Mouse (Mus musculus) embryonic facial prominence, embryonic 15.5 days (tissue): Measurements from ENCODE around the gene Jtb. TPM values are rescaled to one million over a fixed set of nuclear protein-coding genes. Genes with fewer than 3 reads are reported as not detected.
"Not testable (repeated sequence)": the region's sequence is repeated elsewhere in the genome, so short reads cannot be mapped to it uniquely, and the experiment has no call there.

Experiments
- ATAC-seq: fragments of 200-750 bp; cut with Nextera tagmentation; 2 replicates; pipeline ENCODE4 v1.8.0; 2017; ENCODE audit warnings: low read depth, moderate TSS enrichment; ENCODE audit not compliant: insufficient number of reproducible peaks, low FRiP score, low TSS enrichment
- H3K27ac ChIP-seq: fragments of 300-500 bp; sonication (generic); replicated peaks from 2 replicates; pipeline ENCODE4 v1.5.1; 2015; ENCODE audit warnings: mild to moderate bottlenecking, inconsistent platforms
- H3K27me3 ChIP-seq: fragments of 300-500 bp; sonication (generic); 2 replicates; pipeline ENCODE4 v1.6.1; 2015; ENCODE audit warnings: inconsistent platforms
- H3K36me3 ChIP-seq: fragments of 300-500 bp; sonication (generic); 2 replicates; pipeline ENCODE4 v1.6.1; 2015; ENCODE audit warnings: mild to moderate bottlenecking, inconsistent platforms
- H3K4me1 ChIP-seq: fragments of 300-500 bp; sonication (generic); 2 replicates; pipeline ENCODE4 v1.6.1; 2015; ENCODE audit warnings: inconsistent platforms
- H3K4me2 ChIP-seq: fragments of 300-500 bp; sonication (generic); replicated peaks from 2 replicates; pipeline ENCODE4 v1.6.1; 2015; ENCODE audit warnings: mild to moderate bottlenecking, inconsistent platforms
- H3K4me3 ChIP-seq: fragments of 300-500 bp; sonication (generic); replicated peaks from 2 replicates; pipeline ENCODE4 v1.5.1; 2015; ENCODE audit warnings: mild to moderate bottlenecking, inconsistent platforms
- H3K9ac ChIP-seq: fragments of 300-500 bp; sonication (generic); 2 replicates; pipeline ENCODE4 v1.6.1; 2015; ENCODE audit warnings: inconsistent platforms
- H3K9me3 ChIP-seq: fragments of 300-500 bp; sonication (generic); replicated peaks from 2 replicates; pipeline ENCODE4 v1.6.1; 2016; ENCODE audit warnings: inconsistent platforms
- WGBS: fragments of 180-500 bp; shearing (Covaris S2); methylation state at CpG from one replicate; pipeline ENCODE4 v1.1.7; 2015; 5-methylcytosine and 5-hydroxymethylcytosine counted together
- polyA plus RNA-seq: library from polyadenylated mRNA; unstranded; fragments of >200 nt; fragmentation: Nextera tagmentation; extraction: Ambion mirVana; gene quantifications from 2 replicates; pipeline ENCODE4 v1.2.1, GENCODE M21; 2015

Gene Jtb
- polyA plus RNA-seq, 1 experiment from 2014 or later = 111 TPM

DNA sequence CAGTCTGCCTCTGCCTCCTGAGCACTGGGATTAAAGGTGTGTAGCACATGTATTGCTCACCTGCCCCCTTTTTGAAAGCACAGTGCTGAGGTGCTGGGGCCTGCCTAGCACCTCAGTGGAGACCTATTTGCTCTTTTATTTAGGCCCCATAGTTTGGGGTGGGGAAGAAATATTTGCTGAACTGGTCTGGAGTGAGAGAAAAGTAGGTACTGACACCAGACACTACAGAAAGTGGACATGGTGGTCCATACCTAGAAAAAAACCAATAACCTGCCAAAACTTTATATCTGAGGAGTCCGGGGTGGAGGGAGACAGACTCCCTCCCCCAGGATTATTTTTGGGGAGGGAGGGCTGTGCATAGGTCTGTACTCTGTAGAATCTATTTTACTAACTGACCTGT is 21.8 kb downstream of the Jtb start:
- not testable (repeated sequence) for H3K27ac ChIP-seq, H3K4me2 ChIP-seq, H3K27me3 ChIP-seq, H3K4me3 ChIP-seq, H3K9me3 ChIP-seq, ATAC-seq, H3K9ac ChIP-seq
- WGBS = 67% methylated on average over 1 of the region's 1 CpGs
- Histone ChIP-seq H3K36me3 (peaks cover 31% of the 10 kb centered on the region), H3K4me1 (peaks cover 23% of the 10 kb centered on the region)

DNA sequence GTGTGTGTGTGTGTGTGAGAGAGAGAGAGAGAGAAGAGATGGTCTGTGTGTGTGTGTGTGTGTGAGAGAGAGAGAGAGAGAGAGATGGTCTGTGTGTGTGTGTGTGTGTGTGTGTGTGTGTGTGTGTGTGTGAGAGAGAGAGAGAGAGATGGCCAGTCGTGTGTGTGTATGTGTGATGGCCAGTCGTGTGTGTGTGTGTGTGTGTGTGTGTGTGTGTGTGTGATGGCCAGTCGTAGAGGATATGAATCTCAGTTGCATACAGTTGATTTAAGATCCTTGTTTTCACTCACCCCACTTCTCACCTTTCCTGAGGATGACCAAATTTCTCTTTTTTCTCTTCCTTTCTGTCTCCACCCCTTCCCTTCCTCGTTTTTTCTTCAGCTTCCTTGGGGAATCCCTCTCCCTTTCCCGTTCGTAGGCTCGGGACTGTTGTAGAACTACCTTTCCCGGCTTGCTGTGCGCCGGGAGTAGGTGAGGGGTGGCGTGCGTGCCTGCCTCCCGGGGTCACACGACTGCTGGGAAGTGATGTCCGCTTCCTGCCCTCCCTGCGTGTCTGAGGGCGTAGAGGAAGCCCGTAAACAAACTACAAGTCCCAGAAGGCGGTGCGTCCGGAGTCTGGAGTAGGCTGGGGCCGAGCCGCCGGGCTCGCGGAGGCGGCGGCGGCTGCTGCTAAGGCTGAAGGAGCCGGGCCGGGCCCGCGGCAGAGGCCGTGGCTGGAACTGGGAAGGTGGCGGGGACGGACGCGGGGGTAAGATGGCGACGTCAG is 22.4 kb downstream of the Jtb start, which contains the start of gene Crtc2:
Gene Crtc2 (plus strand): TSS at position 511 of the 766 bp plus-strand sequence.
- peak within 1 kb of the TSS; percentile 95 for H3K4me3 ChIP-seq
- no peaks in the 10 kb centered on the region for H3K27me3 ChIP-seq
- H3K36me3 ChIP-seq = peaks cover 38% of the 10 kb centered on the region
- H3K9me3 ChIP-seq = no peaks in the 10 kb centered on the region
- under 1% methylated on average over 40 of the region's 40 CpGs for WGBS
- peak within 1 kb of the TSS; percentile 85 for H3K27ac ChIP-seq
- peak within 1 kb of the TSS; percentile 76 for H3K4me2 ChIP-seq
- ATAC-seq = peak; percentile 97
- peak within 1 kb of the TSS; percentile 82 for H3K9ac ChIP-seq
- peaks cover 23% of the 10 kb centered on the region for H3K4me1 ChIP-seq

DNA sequence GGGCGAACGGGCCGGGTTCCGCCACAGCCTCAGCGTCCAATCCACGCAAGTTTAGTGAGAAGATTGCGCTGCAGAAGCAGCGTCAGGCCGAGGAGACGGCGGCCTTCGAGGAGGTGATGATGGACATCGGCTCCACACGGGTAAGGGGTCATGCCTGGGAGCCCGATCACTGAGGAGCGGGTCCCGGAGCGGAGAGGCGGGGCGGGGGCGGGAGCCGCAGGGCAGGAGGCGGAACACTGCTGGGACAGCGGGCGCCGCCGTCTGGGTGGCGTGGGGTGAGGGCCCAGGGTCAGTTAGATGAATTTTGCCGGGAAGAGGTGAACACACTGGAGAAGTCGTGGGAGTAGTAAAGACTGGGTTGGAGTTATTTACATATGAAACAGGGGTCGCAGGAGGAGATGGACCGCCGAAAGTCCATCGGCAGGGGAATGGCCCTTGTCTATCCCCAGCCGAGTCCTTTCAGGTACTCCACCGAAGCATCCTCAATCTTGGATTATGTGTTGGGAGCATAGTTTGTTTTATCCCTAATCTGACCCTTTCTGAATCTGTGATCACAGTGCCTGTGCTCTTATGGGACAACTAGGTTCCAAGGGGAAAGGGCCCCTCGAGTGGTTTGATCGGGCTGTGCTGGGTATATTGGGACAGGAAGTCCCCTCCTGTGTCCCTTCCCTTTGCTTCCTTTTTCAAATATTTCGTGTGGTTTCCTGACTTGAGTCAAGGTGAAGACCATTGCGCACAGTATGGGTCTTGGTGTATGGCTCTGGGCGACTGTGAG is 23.2 kb downstream of the Jtb start:
- Histone ChIP-seq H3K27me3 (no peaks in the 10 kb centered on the region), H3K9ac (peak overlapping the region; percentile 82), H3K27ac (peak overlapping the region; percentile 85), H3K36me3 (peaks cover 45% of the 10 kb centered on the region), H3K4me3 (peak overlapping the region; percentile 95), H3K9me3 (no peaks in the 10 kb centered on the region), H3K4me2 (peak overlapping the region; percentile 76), H3K4me1 (peaks cover 19% of the 10 kb centered on the region)
- peak; percentile 63 for ATAC-seq
- WGBS = under 1% methylated on average over 41 of the region's 41 CpGs

DNA sequence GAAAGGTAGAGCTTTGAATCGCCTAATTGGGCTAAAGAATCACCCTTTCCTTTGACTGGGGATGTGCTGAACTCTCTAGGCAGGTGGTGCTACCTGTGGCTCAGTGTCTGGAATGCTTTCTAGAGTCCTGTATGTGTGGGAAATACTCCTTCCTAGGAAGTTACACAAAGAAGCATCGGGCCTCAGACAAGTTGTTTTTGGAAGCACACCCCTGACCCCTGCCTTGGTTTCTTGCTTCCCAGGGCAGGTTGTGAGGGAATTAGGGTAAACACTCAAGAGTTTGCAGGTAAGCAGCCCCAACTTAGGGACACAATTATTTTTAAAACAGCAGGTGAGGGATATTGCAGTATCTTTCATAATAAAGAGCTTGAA is 23.8 kb downstream of the Jtb start:
- Histone ChIP-seq H3K4me3 (peak overlapping the region; percentile 95), H3K36me3 (peaks cover 47% of the 10 kb centered on the region), H3K27me3 (no peaks in the 10 kb centered on the region), H3K9ac (peak overlapping the region; percentile 82), H3K4me1 (peaks cover 19% of the 10 kb centered on the region), H3K4me2 (peak overlapping the region; percentile 76), H3K27ac (no peak overlapping the region; the same call in 1 of the 2 replicates), H3K9me3 (no peaks in the 10 kb centered on the region)
- WGBS = 13% methylated on average over 2 of the region's 2 CpGs
- ATAC-seq = no peak

DNA sequence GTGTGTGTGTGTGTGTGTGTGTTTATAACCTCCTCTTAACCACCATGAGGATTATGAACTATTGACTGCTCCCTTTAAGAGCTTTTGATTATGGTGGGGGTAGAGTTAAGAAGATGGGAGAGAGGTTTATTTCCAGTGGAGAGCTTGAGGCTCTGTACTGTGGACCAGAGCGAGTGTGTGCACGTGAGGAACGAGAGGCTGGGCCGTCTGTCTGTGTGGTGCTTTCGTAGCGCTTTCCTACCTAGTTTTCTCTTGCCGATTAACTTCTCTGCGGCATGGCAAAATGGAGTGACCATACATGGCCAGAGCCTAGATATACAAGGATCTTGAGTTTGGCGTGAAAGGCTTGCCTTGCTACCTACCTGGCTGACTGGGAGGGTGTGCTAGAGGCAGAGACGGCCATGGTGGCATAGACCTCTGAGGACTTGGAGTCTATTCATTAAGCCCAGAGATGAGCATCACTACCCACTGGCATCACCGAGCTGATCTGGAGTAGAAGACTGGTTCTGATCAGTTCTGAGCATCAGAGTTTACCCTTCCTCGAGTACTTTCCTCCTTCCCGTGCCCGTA is 24.5 kb downstream of the Jtb start:
- H3K4me1 ChIP-seq = peaks cover 15% of the 10 kb centered on the region
- no peaks in the 10 kb centered on the region for H3K9me3 ChIP-seq
- no peak overlapping the region for H3K9ac ChIP-seq
- H3K27ac ChIP-seq = no peak overlapping the region
- WGBS = 91% methylated on average over 14 of the region's 14 CpGs
- H3K4me2 ChIP-seq = no peak overlapping the region
- H3K36me3 ChIP-seq = peaks cover 49% of the 10 kb centered on the region
- no peaks in the 10 kb centered on the region for H3K27me3 ChIP-seq
- no peak overlapping the region; the same call in 1 of the 2 replicates for H3K4me3 ChIP-seq
- ATAC-seq = no peak

DNA sequence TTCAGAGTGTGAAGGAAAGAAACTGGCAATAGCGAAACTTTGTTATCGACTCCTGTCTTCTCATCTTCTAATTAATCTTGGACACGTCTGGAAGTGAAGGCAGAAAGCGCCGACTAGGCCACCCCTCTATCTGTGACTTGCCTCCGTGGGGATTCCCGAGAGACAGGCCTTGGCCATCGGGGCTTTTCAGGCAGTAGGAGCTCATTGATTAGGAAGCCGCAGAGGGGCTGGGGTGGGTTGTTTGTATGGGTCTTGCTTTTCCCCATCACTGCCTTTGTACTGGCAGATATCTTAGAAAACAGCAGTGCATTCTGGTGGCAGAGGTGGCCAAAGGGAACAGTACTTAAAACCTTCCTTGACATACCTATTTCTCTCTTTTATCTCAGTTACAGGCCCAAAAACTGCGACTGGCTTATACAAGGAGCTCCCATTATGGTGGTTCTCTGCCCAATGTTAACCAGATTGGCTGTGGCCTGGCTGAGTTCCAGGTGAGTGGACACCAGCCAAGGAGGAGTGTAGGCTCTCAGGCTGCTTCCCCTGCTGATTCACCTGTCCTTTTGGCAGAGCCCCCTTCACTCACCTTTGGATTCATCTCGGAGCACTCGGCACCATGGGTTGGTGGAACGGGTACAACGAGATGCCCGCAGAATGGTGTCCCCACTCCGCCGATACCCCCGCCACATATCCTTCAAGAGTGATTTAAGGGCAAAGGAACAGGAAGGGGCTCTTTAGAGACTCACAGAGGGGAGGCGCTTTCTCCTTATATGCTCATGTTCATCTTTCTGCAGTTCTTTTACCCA is 25.5 kb downstream of the Jtb start:
- H3K27ac ChIP-seq = no peak overlapping the region
- no peak overlapping the region for H3K4me2 ChIP-seq
- peaks cover 50% of the 10 kb centered on the region for H3K36me3 ChIP-seq
- peaks cover 12% of the 10 kb centered on the region for H3K4me1 ChIP-seq
- no peak for ATAC-seq
- no peaks in the 10 kb centered on the region for H3K9me3 ChIP-seq
- WGBS = 94% methylated on average over 19 of the region's 19 CpGs
- H3K27me3 ChIP-seq = no peaks in the 10 kb centered on the region
- H3K9ac ChIP-seq = no peak overlapping the region
- H3K4me3 ChIP-seq = no peak overlapping the region

DNA sequence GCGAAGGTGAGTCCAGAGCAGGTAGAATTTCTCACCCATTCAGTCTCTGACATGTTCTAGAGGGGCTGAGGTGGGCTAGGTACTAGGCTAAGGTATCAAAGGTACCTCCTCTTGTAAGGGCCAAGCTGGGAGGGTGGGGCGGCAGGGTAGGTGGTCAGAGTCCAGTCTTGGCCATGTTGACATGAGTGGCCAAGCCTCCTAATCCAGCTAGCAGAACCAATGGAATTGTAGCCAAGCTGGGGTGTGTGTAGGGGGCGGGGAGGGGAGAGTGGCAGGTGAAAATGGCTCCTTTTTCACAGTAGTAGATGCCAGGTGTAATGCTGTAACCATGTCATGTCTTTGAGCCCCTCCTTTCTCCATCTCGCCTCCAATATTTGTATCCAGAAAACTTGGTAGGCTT is 27.1 kb downstream of the Jtb start:
- 90% methylated on average over 4 of the region's 4 CpGs for WGBS
- Histone ChIP-seq H3K9me3 (no peaks in the 10 kb centered on the region), H3K4me2 (no peak overlapping the region), H3K4me3 (no peak overlapping the region), H3K27ac (no peak overlapping the region), H3K27me3 (no peaks in the 10 kb centered on the region), H3K9ac (no peak overlapping the region), H3K36me3 (peaks cover 66% of the 10 kb centered on the region), H3K4me1 (peaks cover 12% of the 10 kb centered on the region)
- ATAC-seq = no peak

DNA sequence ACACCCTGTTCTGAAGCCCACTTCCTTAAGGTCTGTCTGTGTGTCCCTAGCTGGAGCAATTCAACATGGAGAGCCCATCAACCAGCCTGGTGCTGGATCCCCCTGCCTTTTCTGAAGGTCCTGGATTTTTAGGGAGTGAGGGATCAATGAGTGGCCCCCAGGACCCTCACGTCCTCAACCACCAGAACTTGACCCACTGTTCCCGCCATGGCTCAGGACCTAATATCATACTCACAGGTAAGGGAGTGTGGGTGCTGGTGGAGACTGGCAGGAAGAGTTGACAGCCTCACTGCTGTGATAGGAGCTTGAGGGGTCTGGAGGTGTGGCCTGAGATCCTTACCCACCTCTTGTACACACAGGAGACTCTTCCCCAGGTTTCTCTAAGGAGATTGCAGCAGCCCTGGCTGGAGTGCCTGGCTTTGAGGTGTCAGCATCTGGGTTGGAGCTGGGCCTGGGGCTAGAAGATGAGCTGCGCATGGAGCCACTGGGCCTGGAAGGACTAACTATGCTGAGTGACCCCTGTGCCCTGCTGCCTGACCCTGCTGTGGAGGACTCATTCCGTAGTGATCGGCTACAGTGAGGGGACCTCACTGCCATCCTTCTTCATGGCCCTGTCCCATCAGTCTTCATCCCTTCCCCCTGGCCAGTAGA is 31.8 kb downstream of the Jtb start:
- H3K4me3 ChIP-seq = no peak overlapping the region
- no peak for ATAC-seq
- H3K27ac ChIP-seq = no peak overlapping the region
- H3K27me3 ChIP-seq = no peaks in the 10 kb centered on the region
- H3K4me2 ChIP-seq = no peak overlapping the region
- H3K4me1 ChIP-seq = peaks cover 19% of the 10 kb centered on the region
- H3K9ac ChIP-seq = no peak overlapping the region
- WGBS = 90% methylated on average over 5 of the region's 5 CpGs
- no peaks in the 10 kb centered on the region for H3K9me3 ChIP-seq
- peaks cover 61% of the 10 kb centered on the region for H3K36me3 ChIP-seq

DNA sequence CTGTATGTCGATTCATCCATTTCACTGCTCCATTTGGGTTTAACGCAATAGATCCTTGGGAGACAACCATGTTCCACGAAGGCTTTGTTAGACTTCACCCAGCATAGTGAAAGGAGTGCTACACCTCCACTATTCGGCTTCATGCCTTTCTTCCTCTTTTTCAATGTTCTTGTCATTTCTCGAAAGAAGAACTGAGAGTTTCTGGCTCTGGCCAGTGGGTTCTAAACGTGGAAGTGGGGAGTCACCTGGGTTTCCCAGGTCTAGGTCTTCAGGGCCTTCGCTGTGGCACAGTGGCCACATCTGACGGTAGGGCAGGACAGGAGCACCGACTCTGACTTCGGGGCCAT is 33.3 kb downstream of the Jtb start:
- 36% methylated on average over 10 of the region's 10 CpGs for WGBS
- H3K27me3 ChIP-seq = no peaks in the 10 kb centered on the region
- H3K4me1 ChIP-seq = peaks cover 19% of the 10 kb centered on the region
- peak overlapping the region; percentile 86; the same call in 1 of the 2 replicates for H3K9ac ChIP-seq
- peaks cover 54% of the 10 kb centered on the region for H3K36me3 ChIP-seq
- H3K4me2 ChIP-seq = peak overlapping the region; percentile 70
- H3K9me3 ChIP-seq = no peaks in the 10 kb centered on the region
- ATAC-seq = no peak
- H3K4me3 ChIP-seq = peak overlapping the region; percentile 78
- H3K27ac ChIP-seq = peak overlapping the region; percentile 97

DNA sequence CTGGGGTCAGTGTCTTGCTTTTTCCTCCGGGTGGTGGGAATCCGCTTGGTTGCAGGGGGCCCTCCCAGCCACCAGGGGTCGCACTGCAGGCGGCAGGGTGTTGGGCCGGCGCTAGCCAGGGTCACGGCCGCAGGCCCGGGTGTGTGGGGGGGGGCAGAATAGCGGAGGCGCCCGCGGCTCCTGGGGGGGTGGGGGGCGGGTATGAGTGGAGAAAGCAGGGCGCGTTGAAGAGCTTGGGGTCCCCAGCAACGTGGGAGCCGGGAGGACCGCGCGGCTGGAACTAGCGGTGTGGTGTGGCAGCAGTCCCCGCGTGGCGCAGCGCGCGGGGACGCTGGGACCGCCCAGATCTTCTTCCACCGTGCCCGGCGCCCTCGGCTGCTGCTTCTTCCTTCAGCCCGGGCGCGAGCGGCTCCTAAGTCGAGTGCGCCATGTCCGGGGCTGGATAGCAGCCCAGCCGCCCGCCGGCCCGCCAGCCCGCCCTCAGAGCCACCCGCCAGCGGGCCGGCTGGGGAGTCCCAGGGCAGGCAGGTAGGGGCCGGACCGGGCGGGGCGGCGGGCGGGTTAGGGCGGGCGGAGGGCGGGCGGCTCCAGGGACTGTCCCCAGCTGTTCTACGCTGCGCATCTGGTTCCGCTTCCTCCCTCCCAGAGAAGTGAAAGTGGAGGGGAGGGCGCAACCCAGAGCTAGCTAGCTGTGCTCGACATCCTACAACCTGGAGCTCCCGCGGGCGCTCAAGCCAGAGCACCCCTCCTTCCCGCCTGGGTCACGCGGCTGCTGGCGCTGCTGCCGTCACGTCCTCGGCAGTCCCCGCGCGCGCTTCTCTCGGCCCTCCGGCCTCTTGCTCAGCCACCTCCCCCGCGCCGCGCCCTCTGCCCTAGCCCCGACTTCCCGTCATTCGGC is 33.9 kb downstream of the Jtb start, which contains the start of gene Dennd4b:
Gene Dennd4b (plus strand): TSS at position 152 of the 898 bp plus-strand sequence.
- peak; percentile 93 for ATAC-seq
- peaks cover 19% of the 10 kb centered on the region for H3K4me1 ChIP-seq
- peak within 1 kb of the TSS; percentile 97 for H3K27ac ChIP-seq
- H3K4me2 ChIP-seq = peak within 1 kb of the TSS; percentile 70
- WGBS = under 1% methylated on average over 86 of the region's 87 CpGs
- peak within 1 kb of the TSS; percentile 86 for H3K9ac ChIP-seq
- H3K36me3 ChIP-seq = peaks cover 48% of the 10 kb centered on the region
- H3K9me3 ChIP-seq = no peaks in the 10 kb centered on the region
- peak within 1 kb of the TSS; percentile 78 for H3K4me3 ChIP-seq
- no peaks in the 10 kb centered on the region for H3K27me3 ChIP-seq
